Mouse (Mus musculus) lung, postnatal 0 days (tissue): ENCODE measurements at regions not wholly inside any gene's neighbourhood (a gene's known extent, or its start where the extent isn't known, plus 50 kb on each side); places are given as distances from the start of the nearest gene placed in this dataset.

Experiments
- ATAC-seq: fragments of 200-750 bp; cut with Nextera tagmentation; 2 replicates; pipeline ENCODE4 v1.8.0; 2017; ENCODE audit warnings: moderate library complexity
- DNase-seq: peaks from one replicate; pipeline ENCODE4 v3.0.0-alpha.2; 2016; ENCODE audit warnings: low spot score
- H3K27ac ChIP-seq: fragments of 300-500 bp; sonication (generic); 2 replicates; pipeline ENCODE4 v1.5.1; 2014; ENCODE audit warnings: antibody characterized with exemption, mild to moderate bottlenecking, low read length, mixed read lengths
- H3K27me3 ChIP-seq: fragments of 300-500 bp; sonication (generic); replicated peaks from 2 replicates; pipeline ENCODE4 v1.6.1; 2014; ENCODE audit warnings: low read length, mixed read lengths; ENCODE audit not compliant: insufficient read depth
- H3K36me3 ChIP-seq: fragments of 300-500 bp; sonication (generic); 2 replicates; pipeline ENCODE4 v1.6.1; 2014; ENCODE audit warnings: low read length, mixed read lengths; ENCODE audit not compliant: insufficient read depth
- H3K4me1 ChIP-seq: fragments of 300-500 bp; sonication (generic); 2 replicates; pipeline ENCODE4 v1.6.1; 2014; ENCODE audit warnings: antibody characterized with exemption, low read depth, low read length, mixed read lengths; ENCODE audit not compliant: insufficient read depth
- H3K4me2 ChIP-seq: fragments of 300-500 bp; sonication (generic); replicated peaks from 2 replicates; pipeline ENCODE4 v1.6.1; 2014; ENCODE audit warnings: low read depth, mild to moderate bottlenecking, low read length, moderate library complexity, mixed read lengths
- H3K4me3 ChIP-seq: fragments of 300-500 bp; sonication (generic); 2 replicates; pipeline ENCODE4 v1.5.1; 2014; ENCODE audit warnings: low read depth, low read length
- H3K9ac ChIP-seq: fragments of 300-500 bp; sonication (generic); replicated peaks from 2 replicates; pipeline ENCODE4 v1.6.1; 2014; ENCODE audit warnings: low read depth, mild to moderate bottlenecking
- H3K9me3 ChIP-seq: fragments of 300-500 bp; sonication (generic); 2 replicates; pipeline ENCODE4 v1.6.1; 2016; ENCODE audit warnings: low read length, mixed read lengths
- CTCF ChIP-seq: IDR thresholded peaks from 2 replicates; pipeline ENCODE4 v1.5.1; 2016; ENCODE audit warnings: antibody characterized with exemption, mild to moderate bottlenecking
- EP300 ChIP-seq: IDR thresholded peaks from 2 replicates; pipeline ENCODE4 v1.6.1; 2016; ENCODE audit warnings: antibody characterized with exemption, mild to moderate bottlenecking, control low read depth
- WGBS: fragments of 180-500 bp; shearing (Covaris S2); extraction: QIAGEN DNeasy Blood & Tissue Kit; methylation state at CpG from one replicate; pipeline ENCODE4 v1.1.7; 2014; 5-methylcytosine and 5-hydroxymethylcytosine counted together

DNA sequence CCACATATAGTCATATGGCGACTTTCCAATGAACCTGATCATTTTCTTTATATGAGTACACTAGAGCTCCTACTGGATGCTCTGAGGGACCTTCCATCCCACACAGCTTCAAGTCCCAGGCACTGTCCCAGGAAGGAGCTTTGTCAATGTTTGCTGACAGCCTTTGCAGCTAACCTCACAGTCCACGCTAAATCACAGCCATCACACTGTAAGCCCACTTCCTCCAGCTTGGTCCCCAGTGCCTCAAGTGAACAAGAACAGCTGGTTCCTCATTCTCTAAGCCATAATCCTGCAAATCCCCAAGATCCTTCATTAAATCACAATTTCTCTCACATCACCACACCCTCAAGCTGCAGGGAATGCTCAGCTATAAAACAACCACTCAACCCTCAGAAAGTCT is 222.6 kb downstream of the Clic5 start:
- no peak for DNase-seq

DNA sequence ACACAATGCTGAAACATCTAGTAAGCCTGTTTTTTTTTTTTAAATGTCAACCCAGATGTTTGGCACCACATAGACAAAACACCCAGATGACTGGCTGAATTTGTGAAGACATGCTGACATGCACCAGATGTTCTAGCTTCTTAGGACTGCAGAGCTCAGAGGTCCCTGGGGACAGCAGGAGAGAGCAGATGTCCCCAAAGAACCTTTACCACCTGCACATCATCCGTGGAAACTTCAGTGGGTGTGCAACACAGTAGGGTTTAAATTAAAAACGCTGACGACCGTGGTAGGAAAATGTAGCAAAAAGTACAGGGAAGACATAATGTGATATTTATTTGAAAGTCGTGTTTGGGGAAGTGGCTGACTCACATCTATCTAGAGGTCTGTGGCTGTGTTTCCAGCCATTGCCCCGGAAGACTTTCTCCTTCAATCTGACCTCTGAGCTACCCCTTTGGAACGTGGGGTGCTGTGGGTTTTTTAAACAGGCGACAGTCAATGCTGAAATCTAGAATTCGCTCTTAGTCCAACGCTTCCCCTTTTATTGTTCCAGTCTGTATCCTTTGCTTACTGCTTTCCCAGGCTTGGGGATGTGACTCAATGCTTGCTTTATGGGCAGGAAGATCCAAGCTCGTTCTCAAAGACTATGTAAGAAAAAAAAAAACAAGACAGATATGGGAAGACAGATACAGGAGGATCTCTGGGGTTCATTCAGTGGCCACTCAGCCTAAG is 230.5 kb downstream of the Clic5 start:
- no peak for TF ChIP-seq CTCF
- TF ChIP-seq EP300: no peak
- no peaks in the 10 kb centered on the region for H3K9me3 ChIP-seq
- ATAC-seq: no peak
- H3K27me3 ChIP-seq: no peaks in the 10 kb centered on the region
- H3K4me3 ChIP-seq: no peak overlapping the region
- DNase-seq: peak; percentile 14
- no peak overlapping the region for H3K9ac ChIP-seq
- H3K27ac ChIP-seq: no peak overlapping the region
- 59% methylated on average over 11 of the region's 11 CpGs for WGBS
- H3K4me2 ChIP-seq: no peak overlapping the region
- no peaks in the 10 kb centered on the region for H3K36me3 ChIP-seq
- no peaks in the 10 kb centered on the region for H3K4me1 ChIP-seq

More for the DNA sequence above, 222.6 kb downstream of the Clic5 start:
- 67% methylated on average over 2 of the region's 2 CpGs for WGBS
- H3K27ac ChIP-seq: no peak overlapping the region
- no peak overlapping the region for H3K4me2 ChIP-seq
- TF ChIP-seq EP300: no peak
- no peak for TF ChIP-seq CTCF
- no peaks in the 10 kb centered on the region for H3K36me3 ChIP-seq
- no peaks in the 10 kb centered on the region for H3K27me3 ChIP-seq
- H3K4me3 ChIP-seq: no peak overlapping the region
- no peak for ATAC-seq
- no peaks in the 10 kb centered on the region for H3K9me3 ChIP-seq
- H3K4me1 ChIP-seq: no peaks in the 10 kb centered on the region
- no peak overlapping the region for H3K9ac ChIP-seq

DNA sequence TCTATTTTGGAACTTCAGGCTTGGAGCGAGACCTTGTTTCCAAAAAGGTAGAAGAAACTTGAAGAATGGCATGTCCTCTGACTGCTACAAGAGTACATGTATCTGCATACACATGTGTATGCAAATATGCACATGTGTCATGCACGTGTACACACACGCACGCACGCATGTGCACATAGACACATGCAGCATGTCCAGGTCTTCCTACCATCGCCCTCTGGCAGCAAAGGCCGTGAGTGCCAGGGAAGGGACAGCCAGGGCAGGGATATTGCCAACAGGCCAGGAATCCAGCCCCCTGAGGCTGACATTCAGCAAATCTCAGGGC is 231.0 kb downstream of the Clic5 start:
- Histone ChIP-seq H3K9me3 (no peaks in the 10 kb centered on the region), H3K36me3 (no peaks in the 10 kb centered on the region), H3K4me1 (no peaks in the 10 kb centered on the region), H3K27ac (no peak overlapping the region), H3K4me2 (no peak overlapping the region), H3K4me3 (no peak overlapping the region), H3K9ac (no peak overlapping the region), H3K27me3 (no peaks in the 10 kb centered on the region)
- no peak for ATAC-seq
- no peak for DNase-seq
- WGBS: 91% methylated on average over 7 of the region's 7 CpGs
- TF ChIP-seq EP300 (no peak), CTCF (no peak)

DNA sequence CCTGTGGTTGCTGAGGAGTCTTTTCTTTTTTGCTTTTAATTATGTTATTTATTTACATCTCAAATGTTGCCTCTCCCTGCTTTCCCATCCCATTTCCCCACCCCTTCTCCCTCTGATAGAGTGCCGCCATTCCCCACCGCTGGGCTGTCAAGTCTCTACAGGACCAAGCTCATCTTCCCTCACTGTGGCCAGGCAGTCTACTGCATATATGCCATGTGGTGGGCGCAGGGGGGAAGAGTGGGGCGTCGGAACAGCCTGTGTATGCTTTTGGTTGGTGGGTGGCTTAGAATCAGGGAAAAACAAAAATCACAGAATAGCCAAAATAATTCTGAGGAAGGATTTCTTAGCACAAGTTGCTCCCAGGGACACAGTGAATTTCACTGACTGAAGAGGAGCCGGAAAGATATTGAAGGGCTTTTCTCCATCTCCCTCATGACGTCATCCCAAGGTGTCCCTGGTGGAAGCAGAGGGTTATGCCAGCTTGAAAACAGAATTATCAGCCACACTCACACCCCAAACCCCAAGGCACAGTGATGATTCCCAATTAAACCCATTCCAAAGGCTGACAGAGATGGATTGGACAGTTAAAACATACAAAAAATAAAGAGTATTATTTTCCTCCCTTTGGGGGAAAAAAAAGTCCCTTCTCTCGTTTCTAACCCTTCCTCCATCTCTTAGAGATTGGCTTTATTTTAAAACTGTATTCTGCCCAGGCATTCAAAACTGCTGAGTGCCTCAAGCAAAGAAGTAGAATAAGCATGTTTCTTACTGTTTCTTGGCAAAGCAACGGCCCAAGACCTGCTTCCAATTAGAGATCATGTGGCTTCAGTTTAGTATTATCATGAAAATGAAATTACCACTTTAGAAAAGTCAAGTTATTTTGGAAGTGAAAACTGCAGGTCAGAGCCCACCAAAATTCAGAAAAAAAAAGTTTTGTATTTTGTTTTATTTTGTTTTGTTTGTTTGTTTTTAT is 232.0 kb downstream of the Clic5 start:
- H3K9ac ChIP-seq: no peak overlapping the region
- TF ChIP-seq EP300 (no peak), CTCF (no peak)
- no peaks in the 10 kb centered on the region for H3K36me3 ChIP-seq
- WGBS: 75% methylated on average over 9 of the region's 9 CpGs
- H3K9me3 ChIP-seq: no peaks in the 10 kb centered on the region
- ATAC-seq: no peak
- no peaks in the 10 kb centered on the region for H3K27me3 ChIP-seq
- no peak overlapping the region for H3K4me3 ChIP-seq
- no peak overlapping the region for H3K4me2 ChIP-seq
- no peak overlapping the region for H3K27ac ChIP-seq
- no peak for DNase-seq
- H3K4me1 ChIP-seq: no peaks in the 10 kb centered on the region

DNA sequence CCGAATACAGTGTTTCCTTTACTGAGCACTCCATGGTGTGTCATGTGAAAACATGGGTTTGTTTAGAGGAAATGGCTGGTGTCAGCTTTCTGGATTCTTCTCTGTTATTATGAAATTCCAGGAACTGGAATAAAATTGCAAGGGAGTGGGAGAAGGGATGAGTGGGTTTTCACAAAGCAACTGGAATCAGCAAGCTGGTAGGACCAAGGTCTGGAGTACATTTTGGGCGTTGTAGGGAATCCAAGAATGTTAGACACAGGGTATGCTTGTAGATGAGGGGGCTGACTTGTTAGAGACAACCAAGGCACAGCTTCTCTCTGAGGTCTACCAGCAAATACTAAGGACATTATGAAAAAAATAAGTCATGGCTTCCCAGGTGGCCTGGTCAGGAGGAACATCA is 233.8 kb downstream of the Clic5 start:
- no peak overlapping the region for H3K27ac ChIP-seq
- H3K27me3 ChIP-seq: no peaks in the 10 kb centered on the region
- no peak overlapping the region for H3K4me2 ChIP-seq
- no peak for ATAC-seq
- WGBS: 63% methylated on average over 2 of the region's 2 CpGs
- TF ChIP-seq CTCF (no peak), EP300 (no peak)
- no peaks in the 10 kb centered on the region for H3K36me3 ChIP-seq
- peak; percentile 4 for DNase-seq
- no peak overlapping the region for H3K4me3 ChIP-seq
- no peaks in the 10 kb centered on the region for H3K9me3 ChIP-seq
- H3K9ac ChIP-seq: no peak overlapping the region
- H3K4me1 ChIP-seq: no peaks in the 10 kb centered on the region

DNA sequence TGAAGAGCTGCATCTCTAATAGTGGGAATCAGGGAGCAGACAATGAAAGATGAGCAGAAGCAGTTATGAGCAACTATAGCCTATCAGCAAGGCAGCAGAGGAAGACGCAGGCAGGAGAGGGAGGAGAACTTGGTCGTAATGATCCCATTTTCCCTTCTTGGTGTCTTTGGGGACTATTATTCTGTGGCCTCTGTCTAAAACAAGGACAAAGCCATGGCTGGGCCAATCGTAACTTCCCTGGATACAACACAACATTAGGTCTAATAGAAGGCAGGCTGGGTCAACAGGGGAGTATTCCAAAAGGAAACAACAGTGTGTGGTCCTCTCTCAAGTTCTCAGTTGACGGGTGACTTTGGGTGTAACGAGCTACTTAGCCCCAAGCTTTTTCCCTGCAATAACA is 234.5 kb downstream of the Clic5 start:
- ATAC-seq (no peak), DNase-seq (no peak)
- no peak overlapping the region for H3K27ac ChIP-seq
- H3K4me3 ChIP-seq: no peak overlapping the region
- no peaks in the 10 kb centered on the region for H3K36me3 ChIP-seq
- no peaks in the 10 kb centered on the region for H3K4me1 ChIP-seq
- TF ChIP-seq CTCF (no peak), EP300 (no peak)
- no peak overlapping the region for H3K4me2 ChIP-seq
- WGBS: 70% methylated on average over 5 of the region's 5 CpGs
- no peak overlapping the region for H3K9ac ChIP-seq
- H3K27me3 ChIP-seq: no peaks in the 10 kb centered on the region
- H3K9me3 ChIP-seq: no peaks in the 10 kb centered on the region
